Mouse (Mus musculus): ENCODE measurements at regions not wholly inside any gene's neighbourhood (a gene's known extent, or its start where the extent isn't known, plus 50 kb on each side); places are given as distances from the start of the nearest gene placed in this dataset.

- DNase-seq (ENCODE audit: low spot score) = no peak
- no peak for ATAC-seq (ENCODE audit: low FRiP score)
- no peak overlapping the region for H3K4me3 ChIP-seq (ENCODE audit: low read depth, low read length)
- H3K36me3 ChIP-seq (ENCODE audit: control insufficient read depth, insufficient read depth, low read length) = no peaks in the 10 kb centered on the region
- H3K9ac ChIP-seq (ENCODE audit: low read depth, low read length) = no peak overlapping the region
- no peaks in the 10 kb centered on the region for H3K9me3 ChIP-seq (ENCODE audit: control insufficient read depth, low read length)
- WGBS = 52% methylated on average over 8 of the region's 8 CpGs
- H3K4me1 ChIP-seq (replicated peaks; ENCODE audit: control insufficient read depth, insufficient read depth, low read length) = no peaks in the 10 kb centered on the region; the same call in 1 of the 2 replicates
- no peak overlapping the region for H3K27ac ChIP-seq (ENCODE audit: low read depth, low read length)
- H3K4me2 ChIP-seq (replicated peaks; ENCODE audit: low read depth, low read length) = no peak overlapping the region
- no peaks in the 10 kb centered on the region for H3K27me3 ChIP-seq (ENCODE audit: control insufficient read depth, insufficient read depth, low read length)
Measured at GRCm38 (mm10) chr4:137181252-137181651, 96.0 kb upstream of the Wnt4 start.

GRCm38 (mm10) chr4:137180083-137180482 is 97.2 kb upstream of the Wnt4 start:
- Histone ChIP-seq H3K9me3 (ENCODE audit: control insufficient read depth, low read length) (no peaks in the 10 kb centered on the region), H3K4me3 (ENCODE audit: low read depth, low read length) (no peak overlapping the region), H3K9ac (ENCODE audit: low read depth, low read length) (no peak overlapping the region), H3K4me2 (replicated peaks; ENCODE audit: low read depth, low read length) (no peak overlapping the region), H3K27ac (ENCODE audit: low read depth, low read length) (no peak overlapping the region), H3K27me3 (ENCODE audit: control insufficient read depth, insufficient read depth, low read length) (no peaks in the 10 kb centered on the region), H3K4me1 (replicated peaks; ENCODE audit: control insufficient read depth, insufficient read depth, low read length) (no peaks in the 10 kb centered on the region; the same call in 1 of the 2 replicates), H3K36me3 (ENCODE audit: control insufficient read depth, insufficient read depth, low read length) (no peaks in the 10 kb centered on the region)
- WGBS = 89% methylated on average over 2 of the region's 2 CpGs
- ATAC-seq (ENCODE audit: low FRiP score) = no peak
- no peak for DNase-seq (ENCODE audit: low spot score)

- Histone ChIP-seq H3K27ac (ENCODE audit: low read depth, low read length) (no peak overlapping the region), H3K9ac (ENCODE audit: low read depth, low read length) (no peak overlapping the region), H3K9me3 (ENCODE audit: control insufficient read depth, low read length) (no peaks in the 10 kb centered on the region), H3K4me1 (replicated peaks; ENCODE audit: control insufficient read depth, insufficient read depth, low read length) (no peaks in the 10 kb centered on the region), H3K36me3 (ENCODE audit: control insufficient read depth, insufficient read depth, low read length) (no peaks in the 10 kb centered on the region), H3K27me3 (ENCODE audit: control insufficient read depth, insufficient read depth, low read length) (no peaks in the 10 kb centered on the region), H3K4me3 (ENCODE audit: low read depth, low read length) (no peak overlapping the region), H3K4me2 (replicated peaks; ENCODE audit: low read depth, low read length) (no peak overlapping the region)
- no peak for ATAC-seq (ENCODE audit: low FRiP score)
- WGBS = 82% methylated on average over 3 of the region's 3 CpGs
- DNase-seq (ENCODE audit: low spot score) = no peak
Measured at GRCm38 (mm10) chr4:137178833-137179232, 98.5 kb upstream of the Wnt4 start.

- no peak overlapping the region for H3K9ac ChIP-seq (ENCODE audit: low read depth, low read length)
- no peak for ATAC-seq (ENCODE audit: low FRiP score)
- H3K27ac ChIP-seq (ENCODE audit: low read depth, low read length) = no peak overlapping the region
- H3K36me3 ChIP-seq (ENCODE audit: control insufficient read depth, insufficient read depth, low read length) = no peaks in the 10 kb centered on the region
- no peak for DNase-seq (ENCODE audit: low spot score)
- 40% methylated on average over 9 of the region's 9 CpGs for WGBS
- H3K4me1 ChIP-seq (replicated peaks; ENCODE audit: control insufficient read depth, insufficient read depth, low read length) = no peaks in the 10 kb centered on the region
- H3K4me3 ChIP-seq (ENCODE audit: low read depth, low read length) = no peak overlapping the region
- peaks cover 3% of the 10 kb centered on the region; the same call in 1 of the 2 replicates for H3K27me3 ChIP-seq (ENCODE audit: control insufficient read depth, insufficient read depth, low read length)
- H3K9me3 ChIP-seq (ENCODE audit: control insufficient read depth, low read length) = no peaks in the 10 kb centered on the region
- H3K4me2 ChIP-seq (replicated peaks; ENCODE audit: low read depth, low read length) = peak overlapping the region; percentile 30
Measured at GRCm38 (mm10) chr4:137164933-137165332, 112.4 kb upstream of the Wnt4 start.

- H3K4me1 ChIP-seq (replicated peaks; ENCODE audit: control insufficient read depth, insufficient read depth, low read length) = no peaks in the 10 kb centered on the region
- no peaks in the 10 kb centered on the region for H3K36me3 ChIP-seq (ENCODE audit: control insufficient read depth, insufficient read depth, low read length)
- no peak overlapping the region for H3K27ac ChIP-seq (ENCODE audit: low read depth, low read length)
- H3K27me3 ChIP-seq (ENCODE audit: control insufficient read depth, insufficient read depth, low read length) = peaks cover 3% of the 10 kb centered on the region; the same call in 1 of the 2 replicates
- DNase-seq (ENCODE audit: low spot score) = peak; percentile 86
- ATAC-seq (ENCODE audit: low FRiP score) = no peak
- H3K4me2 ChIP-seq (replicated peaks; ENCODE audit: low read depth, low read length) = peak overlapping the region; percentile 30
- no peaks in the 10 kb centered on the region for H3K9me3 ChIP-seq (ENCODE audit: control insufficient read depth, low read length)
- 2% methylated on average over 12 of the region's 12 CpGs for WGBS
- 0 out of 2 replicates have a peak overlapping the region, but pooled peaks have one; percentile 4 for H3K9ac ChIP-seq (ENCODE audit: low read depth, low read length)
- H3K4me3 ChIP-seq (ENCODE audit: low read depth, low read length) = no peak overlapping the region
Measured at GRCm38 (mm10) chr4:137164429-137164828, 112.9 kb upstream of the Wnt4 start.

- no peak overlapping the region for H3K4me2 ChIP-seq (replicated peaks; ENCODE audit: low read depth, low read length)
- 69% methylated on average over 12 of the region's 12 CpGs for WGBS
- no peaks in the 10 kb centered on the region for H3K9me3 ChIP-seq (ENCODE audit: control insufficient read depth, low read length)
- DNase-seq (ENCODE audit: low spot score) (no peak), ATAC-seq (ENCODE audit: low FRiP score) (no peak)
- no peak overlapping the region for H3K4me3 ChIP-seq (ENCODE audit: low read depth, low read length)
- no peak overlapping the region for H3K27ac ChIP-seq (ENCODE audit: low read depth, low read length)
- H3K9ac ChIP-seq (ENCODE audit: low read depth, low read length) = no peak overlapping the region
- no peaks in the 10 kb centered on the region for H3K4me1 ChIP-seq (replicated peaks; ENCODE audit: control insufficient read depth, insufficient read depth, low read length)
- H3K27me3 ChIP-seq (ENCODE audit: control insufficient read depth, insufficient read depth, low read length) = peaks cover 3% of the 10 kb centered on the region; the same call in 1 of the 2 replicates
- H3K36me3 ChIP-seq (ENCODE audit: control insufficient read depth, insufficient read depth, low read length) = no peaks in the 10 kb centered on the region
Measured at GRCm38 (mm10) chr4:137163962-137164361, 113.3 kb upstream of the Wnt4 start.

GRCm38 (mm10) chr4:137160526-137160925 is 111.9 kb upstream of the Zbtb40 start:
- Histone ChIP-seq H3K4me1 (replicated peaks; ENCODE audit: control insufficient read depth, insufficient read depth, low read length) (no peaks in the 10 kb centered on the region), H3K27me3 (ENCODE audit: control insufficient read depth, insufficient read depth, low read length) (peaks cover 3% of the 10 kb centered on the region; the same call in 1 of the 2 replicates), H3K4me2 (replicated peaks; ENCODE audit: low read depth, low read length) (no peak overlapping the region), H3K27ac (ENCODE audit: low read depth, low read length) (no peak overlapping the region), H3K9me3 (ENCODE audit: control insufficient read depth, low read length) (no peaks in the 10 kb centered on the region), H3K36me3 (ENCODE audit: control insufficient read depth, insufficient read depth, low read length) (no peaks in the 10 kb centered on the region), H3K4me3 (ENCODE audit: low read depth, low read length) (no peak overlapping the region), H3K9ac (ENCODE audit: low read depth, low read length) (no peak overlapping the region)
- no peak for ATAC-seq (ENCODE audit: low FRiP score)
- WGBS = 79% methylated on average over 7 of the region's 7 CpGs
- no peak for DNase-seq (ENCODE audit: low spot score)

- no peak for DNase-seq (ENCODE audit: low spot score)
- ATAC-seq (ENCODE audit: low FRiP score) = no peak
Measured at GRCm38 (mm10) chr4:137158201-137158600, 109.6 kb upstream of the Zbtb40 start.

GRCm38 (mm10) chr4:137156441-137157105 is 108.0 kb upstream of the Zbtb40 start:
- H3K27me3 ChIP-seq (ENCODE audit: control insufficient read depth, insufficient read depth, low read length) = no peaks in the 10 kb centered on the region
- no peak overlapping the region for H3K27ac ChIP-seq (ENCODE audit: low read depth, low read length)
- no peak overlapping the region for H3K4me3 ChIP-seq (ENCODE audit: low read depth, low read length)
- H3K4me1 ChIP-seq (replicated peaks; ENCODE audit: control insufficient read depth, insufficient read depth, low read length) = no peaks in the 10 kb centered on the region
- DNase-seq (ENCODE audit: low spot score) = no peak
- WGBS = 60% methylated on average over 11 of the region's 11 CpGs
- ATAC-seq (ENCODE audit: low FRiP score) = no peak
- H3K9me3 ChIP-seq (ENCODE audit: control insufficient read depth, low read length) = no peaks in the 10 kb centered on the region
- H3K9ac ChIP-seq (ENCODE audit: low read depth, low read length) = no peak overlapping the region
- no peaks in the 10 kb centered on the region for H3K36me3 ChIP-seq (ENCODE audit: control insufficient read depth, insufficient read depth, low read length)
- no peak overlapping the region for H3K4me2 ChIP-seq (replicated peaks; ENCODE audit: low read depth, low read length)

More at GRCm38 (mm10) chr4:137158201-137158600, 109.6 kb upstream of the Zbtb40 start:
- H3K4me3 ChIP-seq (ENCODE audit: low read depth, low read length) = no peak overlapping the region
- no peak overlapping the region for H3K9ac ChIP-seq (ENCODE audit: low read depth, low read length)
- no peak overlapping the region for H3K27ac ChIP-seq (ENCODE audit: low read depth, low read length)
- no peaks in the 10 kb centered on the region for H3K4me1 ChIP-seq (replicated peaks; ENCODE audit: control insufficient read depth, insufficient read depth, low read length)
- no peaks in the 10 kb centered on the region for H3K27me3 ChIP-seq (ENCODE audit: control insufficient read depth, insufficient read depth, low read length)
- no peak overlapping the region for H3K4me2 ChIP-seq (replicated peaks; ENCODE audit: low read depth, low read length)
- H3K9me3 ChIP-seq (ENCODE audit: control insufficient read depth, low read length) = no peaks in the 10 kb centered on the region
- no peaks in the 10 kb centered on the region for H3K36me3 ChIP-seq (ENCODE audit: control insufficient read depth, insufficient read depth, low read length)
- WGBS = 85% methylated on average over 9 of the region's 9 CpGs

All from hindbrain, embryonic 11.5 days (tissue).